Mouse (Mus musculus) megakaryocyte, embryonic 14.5 days (primary cell): ENCODE measurements around the gene Tmem179b. TPM values are rescaled to one million over a fixed set of nuclear protein-coding genes. Genes with fewer than 3 reads are reported as not detected.

Experiments used
- H3K27me3 ChIP-seq: replicated peaks from 2 replicates; pipeline ENCODE3; 2012; ENCODE audit warnings: inconsistent platforms
- H3K36me3 ChIP-seq: replicated peaks from 2 replicates; pipeline ENCODE3; 2012; ENCODE audit warnings: low read length, inconsistent platforms, mixed read lengths
- H3K4me1 ChIP-seq: 2 replicates; pipeline ENCODE4 v1.6.1; 2012; ENCODE audit warnings: inconsistent platforms
- H3K4me3 ChIP-seq: replicated peaks from 2 replicates; pipeline ENCODE3; 2012; ENCODE audit warnings: moderate library complexity, mild to moderate bottlenecking, inconsistent platforms
- H3K9me3 ChIP-seq: 2 replicates; pipeline ENCODE4 v1.6.1; 2012; ENCODE audit warnings: inconsistent platforms
- FLI1 ChIP-seq: IDR thresholded peaks from 2 replicates; pipeline ENCODE4 v1.6.1; 2012; ENCODE audit warnings: low read length, inconsistent platforms, mixed read lengths
- GATA1 ChIP-seq: IDR thresholded peaks from 3 replicates; pipeline ENCODE4 v1.6.1; 2012; ENCODE audit warnings: mixed read lengths, low read length, inconsistent platforms, borderline replicate concordance
- polyA plus RNA-seq: library from polyadenylated mRNA; stranded (reverse); fragments of >175 nt; gene quantifications from 2 replicates; pipeline ENCODE4 v1.2.3, GENCODE M21; 2012; ENCODE audit warnings: low replicate concordance; ENCODE audit not compliant: insufficient read depth

The Tmem179b gene
- polyA plus RNA-seq, 1 experiment, result 154 TPM

- Histone ChIP-seq H3K9me3 (no peaks in the 10 kb centered on the region), H3K4me3 (peak within 1 kb of the TSS; percentile 99), H3K36me3 (peaks cover 37% of the 10 kb centered on the region), H3K27me3 (no peaks in the 10 kb centered on the region), H3K4me1 (peaks cover 56% of the 10 kb centered on the region)
- TF ChIP-seq FLI1 (no peak), GATA1 (no peak)
Measured at GRCm38 (mm10) chr19:8722907-8723573, 51.2 kb downstream of the Tmem179b start, which contains the start of gene Slc3a2. Slc3a2 (minus strand) TSS chr19:8723369.

GRCm38 (mm10) chr19:8722559-8722906 is 51.7 kb downstream of the Tmem179b start:
- H3K9me3 ChIP-seq, result no peaks in the 10 kb centered on the region
- peaks cover 61% of the 10 kb centered on the region for H3K4me1 ChIP-seq
- H3K27me3 ChIP-seq, result no peaks in the 10 kb centered on the region
- H3K4me3 ChIP-seq, result peak overlapping the region; percentile 99
- TF ChIP-seq FLI1 (no peak), GATA1 (no peak)
- H3K36me3 ChIP-seq, result peaks cover 35% of the 10 kb centered on the region

Other genes starting within 250 kb of the Tmem179b start
- not detected in 2 replicates for gene Slc22a8, start 183.2 kb downstream of the Tmem179b start, polyA plus RNA-seq
- not detected in 2 replicates for gene Slc22a6, start 156.4 kb downstream of the Tmem179b start, polyA plus RNA-seq
- gene Chrm1, start 110.7 kb downstream of the Tmem179b start, polyA plus RNA-seq, result 0.02 TPM in 1 of 2 replicates, not detected in the other
- 139 and 161 TPM in 2 replicates for gene Slc3a2, start 51.1 kb downstream of the Tmem179b start, polyA plus RNA-seq
- 3.7 and 16.5 TPM in 2 replicates for gene Wdr74, start 38.6 kb downstream of the Tmem179b start, polyA plus RNA-seq
- 0.86 TPM in 1 of 2 replicates, not detected in the other for gene 1700092M07Rik, start 33.7 kb downstream of the Tmem179b start, polyA plus RNA-seq
- 18.8 and 39.1 TPM in 2 replicates for gene Stx5a, start 33.1 kb downstream of the Tmem179b start, polyA plus RNA-seq
- gene Nxf1, start 17.4 kb downstream of the Tmem179b start, polyA plus RNA-seq, result 10.6 and 13.3 TPM in 2 replicates
- 53.5 and 407 TPM in 2 replicates for gene Tmem223, start 3.5 kb downstream of the Tmem179b start, polyA plus RNA-seq
- gene Taf6l, start 11.9 kb upstream of the Tmem179b start, polyA plus RNA-seq, result 33.7 and 61.6 TPM in 2 replicates
- gene Polr2g, start 24.1 kb upstream of the Tmem179b start, polyA plus RNA-seq, result 6.3 TPM in 1 of 2 replicates, not detected in the other
- gene Zbtb3, start 28.1 kb upstream of the Tmem179b start, polyA plus RNA-seq, result 1.3 and 5.9 TPM in 2 replicates
- gene Ttc9c, start 44.9 kb upstream of the Tmem179b start, polyA plus RNA-seq, result 0.51 TPM in 1 of 2 replicates, not detected in the other
- gene Hnrnpul2, start 45.5 kb upstream of the Tmem179b start, polyA plus RNA-seq, result 13.5 and 54.1 TPM in 2 replicates
- 44.9 and 148 TPM in 2 replicates for gene AC129217.1, start 55.3 kb upstream of the Tmem179b start, polyA plus RNA-seq
- 124 and 182 TPM in 2 replicates for gene Bscl2, start 63.0 kb upstream of the Tmem179b start, polyA plus RNA-seq
- gene Gng3, start 64.7 kb upstream of the Tmem179b start, polyA plus RNA-seq, result not detected in 2 replicates
- 0.23 TPM in 1 of 2 replicates, not detected in the other for gene Lrrn4cl, start 76.3 kb upstream of the Tmem179b start, polyA plus RNA-seq
- 125 and 325 TPM in 2 replicates for gene Ubxn1, start 97.0 kb upstream of the Tmem179b start, polyA plus RNA-seq
- gene Uqcc3, start 106.5 kb upstream of the Tmem179b start, polyA plus RNA-seq, result 6.2 and 84.6 TPM in 2 replicates
- 1.5 TPM in 1 of 2 replicates, not detected in the other for gene Lbhd1, start 109.3 kb upstream of the Tmem179b start, polyA plus RNA-seq
- not detected in 2 replicates for gene Gm49403, start 109.5 kb upstream of the Tmem179b start, polyA plus RNA-seq
- 10.2 and 72.7 TPM in 2 replicates for gene 1810009A15Rik, start 114.4 kb upstream of the Tmem179b start, polyA plus RNA-seq
- 12.5 TPM in 1 of 2 replicates, not detected in the other for gene Gm49416, start 114.5 kb upstream of the Tmem179b start, polyA plus RNA-seq
- gene Ints5, start 118.5 kb upstream of the Tmem179b start, polyA plus RNA-seq, result 22.4 and 29.0 TPM in 2 replicates
- gene Ganab, start 123.6 kb upstream of the Tmem179b start, polyA plus RNA-seq, result 4.0 and 25.1 TPM in 2 replicates
- 135 and 141 TPM in 2 replicates for gene B3gat3, start 145.9 kb upstream of the Tmem179b start, polyA plus RNA-seq
- gene Rom1, start 154.9 kb upstream of the Tmem179b start, polyA plus RNA-seq, result 4.2 and 8.2 TPM in 2 replicates
- 31.6 and 32.2 TPM in 2 replicates for gene Eml3, start 155.1 kb upstream of the Tmem179b start, polyA plus RNA-seq
- gene Mta2, start 167.4 kb upstream of the Tmem179b start, polyA plus RNA-seq, result 5.1 and 27.3 TPM in 2 replicates
- 25.5 and 37.3 TPM in 2 replicates for gene Tut1, start 179.4 kb upstream of the Tmem179b start, polyA plus RNA-seq
- 36.7 and 78.5 TPM in 2 replicates for gene Eef1g, start 192.6 kb upstream of the Tmem179b start, polyA plus RNA-seq
- gene Ahnak, start 214.8 kb upstream of the Tmem179b start, polyA plus RNA-seq, result 4.6 and 28.7 TPM in 2 replicates